Comparison of ENCODE assay signal across 27 mouse cellular contexts in genomic region chr9:77523793-77524192, GRCm38 (mm10). TPM values are rescaled to one million over a fixed set of nuclear protein-coding genes. Genes with fewer than 3 reads are reported as not detected.
DNase-seq lines count a peak whose midpoint lies in the region; ATAC-seq and TF ChIP-seq lines count a peak whose summit lies in the region.
"Had no signal": no experiment of that assay in that cellular context is flagged by ENCODE, and none has a peak within 500 bp of the region (broad histone marks: within the 10 kb centered on the region; RNA-seq: fewer than 3 reads in every experiment).

No protein-coding gene starts in this region.

- H3K9me3 ChIP-seq in intestine, postnatal 0 days (ENCODE audit: control insufficient read depth), result no peaks in the 10 kb centered on the region
- no peaks in the 10 kb centered on the region for H3K9me3 ChIP-seq in intestine, embryonic 16.5 days (ENCODE audit: control insufficient read depth, low read length)
- no peaks in the 10 kb centered on the region for H3K9me3 ChIP-seq in stomach, postnatal 0 days (ENCODE audit: control insufficient read depth, low read length)
- H3K9me3 ChIP-seq: embryonic facial prominence, embryonic 10.5 days; embryonic facial prominence, embryonic 13.5 days; forebrain, embryonic 12.5 days; forebrain, embryonic 15.5 days; heart, embryonic 12.5 days; heart, embryonic 15.5 days; hindbrain, embryonic 13.5 days had no signal

- H3K9ac ChIP-seq in intestine, postnatal 0 days (ENCODE audit: low read depth, low read length), result no peak overlapping the region
- no peak overlapping the region for H3K9ac ChIP-seq in intestine, embryonic 16.5 days (ENCODE audit: low read depth, low read length)
- H3K9ac ChIP-seq in stomach, postnatal 0 days (ENCODE audit: low read length), result no peak overlapping the region
- H3K9ac ChIP-seq: embryonic facial prominence, embryonic 13.5 days; forebrain, embryonic 12.5 days; forebrain, embryonic 15.5 days; heart, embryonic 12.5 days; heart, embryonic 15.5 days; hindbrain, embryonic 13.5 days had no signal

- ATAC-seq in intestine, postnatal 0 days, result peak; percentile 87
- ATAC-seq in intestine, embryonic 16.5 days, result no peak
- ATAC-seq in stomach, postnatal 0 days (ENCODE audit: low FRiP score, low TSS enrichment), result peak; percentile 45; the same call in 1 of the 2 replicates
- ATAC-seq in frontal cortex, adult (ENCODE audit: low TSS enrichment), result no peak
- ATAC-seq: activated CD4-positive, CD25-positive, alpha-beta regulatory T cell, adult 4 months; CD4-positive, CD25-positive, alpha-beta regulatory T cell, adult 4 months; forebrain, embryonic 15.5 days; hindbrain, embryonic 16.5 days had no signal

- 0 out of 2 replicates have a peak, but pooled peaks cover 6% of the 10 kb centered on the region for H3K4me1 ChIP-seq in intestine, postnatal 0 days (replicated peaks; ENCODE audit: control insufficient read depth, insufficient read depth, low read length)
- H3K4me1 ChIP-seq in intestine, embryonic 16.5 days (ENCODE audit: control insufficient read depth, insufficient read depth, low read length), result peaks cover 16% of the 10 kb centered on the region
- H3K4me1 ChIP-seq in stomach, postnatal 0 days (replicated peaks; ENCODE audit: control insufficient read depth, insufficient read depth), result no peaks in the 10 kb centered on the region

- 69% methylated on average over 4 of the region's 4 CpGs for WGBS in intestine, postnatal 0 days
- WGBS in intestine, embryonic 16.5 days, result 79% methylated on average over 4 of the region's 4 CpGs
- WGBS in stomach, postnatal 0 days, result 81% methylated on average over 4 of the region's 4 CpGs

- no peaks in the 10 kb centered on the region for H3K36me3 ChIP-seq in intestine, postnatal 0 days (ENCODE audit: control insufficient read depth, insufficient read depth)
- H3K36me3 ChIP-seq in intestine, embryonic 16.5 days (ENCODE audit: control insufficient read depth, insufficient read depth, low read length), result no peaks in the 10 kb centered on the region
- H3K36me3 ChIP-seq in stomach, postnatal 0 days (ENCODE audit: control insufficient read depth, insufficient read depth, low read length), result no peaks in the 10 kb centered on the region
- H3K36me3 ChIP-seq: embryonic facial prominence, embryonic 10.5 days; embryonic facial prominence, embryonic 13.5 days; forebrain, embryonic 12.5 days; forebrain, embryonic 15.5 days; heart, embryonic 12.5 days; heart, embryonic 15.5 days; hindbrain, embryonic 13.5 days had no signal

- H3K27me3 ChIP-seq in intestine, postnatal 0 days (replicated peaks; ENCODE audit: control insufficient read depth, insufficient read depth, low read length), result no peaks in the 10 kb centered on the region
- no peaks in the 10 kb centered on the region for H3K27me3 ChIP-seq in intestine, embryonic 16.5 days (replicated peaks; ENCODE audit: control insufficient read depth, insufficient read depth, low read length)
- H3K27me3 ChIP-seq in stomach, postnatal 0 days (ENCODE audit: control insufficient read depth, insufficient read depth, low read length), result no peaks in the 10 kb centered on the region
- H3K27me3 ChIP-seq: embryonic facial prominence, embryonic 13.5 days; forebrain, embryonic 12.5 days; forebrain, embryonic 15.5 days; heart, embryonic 12.5 days; heart, embryonic 15.5 days; hindbrain, embryonic 13.5 days had no signal

- no peak overlapping the region for H3K4me2 ChIP-seq in intestine, postnatal 0 days (replicated peaks; ENCODE audit: low read depth)
- no peak overlapping the region for H3K4me2 ChIP-seq in intestine, embryonic 16.5 days (ENCODE audit: low read depth, low read length)
- H3K4me2 ChIP-seq in stomach, postnatal 0 days (replicated peaks; ENCODE audit: low read depth), result no peak overlapping the region
- H3K4me2 ChIP-seq: embryonic facial prominence, embryonic 13.5 days; forebrain, embryonic 12.5 days; forebrain, embryonic 15.5 days; heart, embryonic 12.5 days; heart, embryonic 15.5 days; hindbrain, embryonic 13.5 days had no signal

- peak; percentile 29 for DNase-seq in thymus, postnatal 14 days
- DNase-seq in thymus, postnatal 36 days, result no peak
- DNase-seq in stomach, postnatal 0 days (ENCODE audit: low spot score), result peak; percentile 58
- DNase-seq: adrenal gland, adult 8-10 months; adrenal gland, postnatal 25 days; cerebellum, adult 11-12 months; cerebellum, adult 8-10 months; cerebellum, postnatal 10 days; cerebellum, postnatal 36 days; embryo, embryonic 11 days; gastrocnemius, postnatal 10 days; gastrocnemius, postnatal 36 days; heart, postnatal 14 days had no signal

- TF ChIP-seq CTCF in intestine, postnatal 0 days (IDR thresholded peaks at IDR 0.05; ENCODE audit: low read depth), result peak; percentile 29; the same call in 1 of the 2 replicates
- no peak for TF ChIP-seq CTCF in stomach, postnatal 0 days (IDR thresholded peaks at IDR 0.05; ENCODE audit: low read depth)

- no peak overlapping the region for H3K4me3 ChIP-seq in intestine, postnatal 0 days (ENCODE audit: low read depth, low read length)
- H3K4me3 ChIP-seq in intestine, embryonic 16.5 days (ENCODE audit: low read length), result no peak overlapping the region
- H3K4me3 ChIP-seq in stomach, postnatal 0 days (ENCODE audit: low read depth, low read length), result no peak overlapping the region
- H3K4me3 ChIP-seq: embryonic facial prominence, embryonic 10.5 days; embryonic facial prominence, embryonic 13.5 days; erythroblast, embryonic 14.5 days; forebrain, embryonic 12.5 days; forebrain, embryonic 15.5 days; heart, embryonic 12.5 days; heart, embryonic 15.5 days; hindbrain, embryonic 13.5 days had no signal

- H3K27ac ChIP-seq in intestine, postnatal 0 days (ENCODE audit: low read depth, low read length), result no peak overlapping the region
- no peak overlapping the region for H3K27ac ChIP-seq in intestine, embryonic 16.5 days (ENCODE audit: low read length)
- H3K27ac ChIP-seq in stomach, postnatal 0 days (replicated peaks), result no peak overlapping the region
- H3K27ac ChIP-seq: embryonic facial prominence, embryonic 10.5 days; embryonic facial prominence, embryonic 13.5 days; forebrain, embryonic 12.5 days; forebrain, embryonic 15.5 days; heart, embryonic 15.5 days had no signal

- no peak for TF ChIP-seq EP300 in stomach, postnatal 0 days (optimal IDR thresholded peaks at IDR 0.05)

RNA-seq across cellular contexts. Expression of gene Lrrc1, which starts 20.9 kb away (rescaled TPM):
- 21.6 and 22.3 TPM in 2 replicates for polyA plus RNA-seq in intestine, postnatal 0 days (2015; fragmentation: Nextera tagmentation; extraction: Ambion mirVana)
- polyA plus RNA-seq in intestine, embryonic 16.5 days (2015; fragmentation: Nextera tagmentation; extraction: Ambion mirVana), result 14.1 and 14.8 TPM in 2 replicates
- 14.9 and 16.2 TPM in 2 replicates for polyA plus RNA-seq in stomach, postnatal 0 days (2015; fragmentation: Nextera tagmentation; extraction: Ambion mirVana)

Comparison
In these comparisons a context has a peak if more than half of its experiments do, and no peak if none do; other contexts are left out.
1. ATAC-seq: peak in intestine, postnatal 0 days (single experiment) and stomach, postnatal 0 days (single experiment); none in intestine, embryonic 16.5 days (single experiment) and frontal cortex, adult (single experiment).
2. DNase-seq: peak in thymus, postnatal 14 days (single experiment) and stomach, postnatal 0 days (single experiment); none in thymus, postnatal 36 days (0 of 2).